Mouse (Mus musculus) CH12.LX (cell line): ENCODE results near the gene Dnajc16.

Experiments used
- CTCF ChIP-seq, 2 experiments: IDR thresholded peaks in 1 of 2; conservative IDR thresholded peaks in 1 of 2; 2 replicates each; pipeline ENCODE4 v1.5.1; 2011 to 2012; ENCODE audit warnings: low read depth in 2 of 2, low read length in 2 of 2, improper control_type of control experiment in 1 of 2, inconsistent platforms in 1 of 2, mild to moderate bottlenecking in 1 of 2, moderate library complexity in 1 of 2
- EP300 ChIP-seq: IDR thresholded peaks from 2 replicates; pipeline ENCODE4 v1.6.1; 2011; ENCODE audit warnings: low read length, improper control_type of control experiment
- HCFC1 ChIP-seq: IDR thresholded peaks from 2 replicates; pipeline ENCODE4 v1.6.1; 2012; ENCODE audit warnings: low read depth, mild to moderate bottlenecking, inconsistent platforms, low read length, improper control_type of control experiment
- POLR2A ChIP-seq: IDR thresholded peaks from 2 replicates; pipeline ENCODE4 v1.6.1; 2011; ENCODE audit warnings: low read depth, mild to moderate bottlenecking, improper control_type of control experiment, low read length
- POLR2AphosphoS2 ChIP-seq: IDR thresholded peaks from 2 replicates; pipeline ENCODE4 v1.6.1; 2011; ENCODE audit warnings: low read depth, low read length, improper control_type of control experiment
- RCOR1 ChIP-seq: conservative IDR thresholded peaks from 2 replicates; pipeline ENCODE4 v1.6.1; 2012; ENCODE audit warnings: low read depth, mild to moderate bottlenecking, inconsistent platforms, low read length, improper control_type of control experiment
- SIN3A ChIP-seq: IDR thresholded peaks from 2 replicates; pipeline ENCODE4 v1.6.1; 2012; ENCODE audit warnings: low read length, improper control_type of control experiment, inconsistent platforms
- USF1 ChIP-seq: IDR thresholded peaks from 2 replicates; pipeline ENCODE4 v1.6.1; 2014; ENCODE audit warnings: low read depth, mild to moderate bottlenecking, inconsistent platforms, low read length, improper control_type of control experiment
- USF2 ChIP-seq: conservative IDR thresholded peaks from 2 replicates; pipeline ENCODE4 v1.6.1; 2011; ENCODE audit warnings: low read depth, low read length, improper control_type of control experiment
- ZKSCAN1 ChIP-seq: IDR thresholded peaks from 2 replicates; pipeline ENCODE4 v1.6.1; 2012; ENCODE audit warnings: low read depth, inconsistent platforms, low read length, improper control_type of control experiment, borderline replicate concordance
- ZNF384 ChIP-seq: IDR thresholded peaks from 2 replicates; pipeline ENCODE4 v1.6.1; 2012; ENCODE audit warnings: low read depth, low read length, improper control_type of control experiment, inconsistent platforms

DNA sequence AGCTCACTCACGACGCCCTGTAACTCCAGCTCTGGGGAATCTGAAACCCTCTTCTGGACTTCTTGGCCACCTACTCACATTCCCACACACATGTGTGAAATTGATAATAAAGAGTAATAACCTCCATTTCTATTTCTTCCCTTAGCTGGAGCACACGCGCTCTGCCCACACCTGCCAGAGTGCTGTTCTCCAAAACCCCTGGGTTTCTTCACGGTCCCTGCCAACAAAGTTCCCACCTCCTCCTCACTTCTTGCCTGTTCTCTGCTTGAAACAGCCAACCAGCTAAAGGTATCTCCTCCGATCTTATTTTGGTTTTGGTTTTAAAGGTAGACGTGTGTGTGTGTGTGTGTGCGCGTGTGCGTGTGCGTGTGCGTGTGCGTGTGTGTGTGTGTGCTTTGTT is 60.3 kb downstream of the Dnajc16 start:
- TF ChIP-seq CTCF (conservative IDR thresholded peaks at IDR 0.05 in 1 of 2, IDR thresholded peaks at IDR 0.05 in 1 of 2; ENCODE audit: low read depth in 2 of 2, low read length in 2 of 2) (no peak), USF2 (no peak), SIN3A (no peak), POLR2AphosphoS2 (no peak), ZKSCAN1 (no peak), POLR2A (no peak), HCFC1 (no peak), RCOR1 (no peak), ZNF384 (no peak), USF1 (no peak), EP300 (no peak)
